23 mouse cellular contexts compared by ENCODE assay signal in genomic region chr4:59699014-59699792, GRCm38 (mm10).
"Had no signal": no experiment of that assay in that cellular context is flagged by ENCODE, and none has a peak within 500 bp of the region (broad histone marks: within the 10 kb centered on the region; RNA-seq: fewer than 3 reads in every experiment).

No protein-coding gene starts in this region.

- H3K27ac ChIP-seq: gastrocnemius, adult 2 months; heart, embryonic 10.5 days; hindbrain, embryonic 10.5 days; hindbrain, embryonic 12.5 days; intestine, embryonic 15.5 days; layer of hippocampus, adult 2 months; left cerebral cortex, adult 2 months; limb, embryonic 13.5 days; limb, embryonic 15.5 days; liver, embryonic 12.5 days; liver, embryonic 14.5 days had no signal

- H3K9ac ChIP-seq: heart, embryonic 12.5 days; hindbrain, embryonic 12.5 days; intestine, embryonic 15.5 days; limb, embryonic 13.5 days; limb, embryonic 15.5 days; liver, embryonic 12.5 days; liver, embryonic 14.5 days had no signal

- DNase-seq: gastrocnemius, adult 2 months; gastrocnemius, postnatal 10 days; gastrocnemius, postnatal 25 days; heart, postnatal 10 days; heart, postnatal 4 days; kidney, adult 18-20 months; kidney, adult 8-10 months; kidney, postnatal 10 days; kidney, postnatal 25 days; kidney, postnatal 4 days had no signal

- H3K4me2 ChIP-seq: heart, embryonic 12.5 days; hindbrain, embryonic 12.5 days; intestine, embryonic 15.5 days; limb, embryonic 13.5 days; limb, embryonic 15.5 days; liver, embryonic 12.5 days had no signal

- H3K27me3 ChIP-seq: heart, embryonic 12.5 days; hindbrain, embryonic 12.5 days; intestine, embryonic 15.5 days; limb, embryonic 13.5 days; limb, embryonic 15.5 days; liver, embryonic 12.5 days had no signal

- H3K9me3 ChIP-seq: heart, embryonic 10.5 days; heart, embryonic 12.5 days; hindbrain, embryonic 10.5 days; intestine, embryonic 15.5 days; limb, embryonic 13.5 days; limb, embryonic 15.5 days; liver, embryonic 12.5 days had no signal

- H3K36me3 ChIP-seq: heart, embryonic 12.5 days; hindbrain, embryonic 12.5 days; intestine, embryonic 15.5 days; limb, embryonic 13.5 days; limb, embryonic 15.5 days; liver, embryonic 12.5 days had no signal

- ATAC-seq: inflammation-experienced regulatory T-cells, adult 6 months; intestine, embryonic 15.5 days; intestine, postnatal 0 days; liver, embryonic 12.5 days had no signal

- H3K4me3 ChIP-seq: gastrocnemius, adult 2 months; heart, embryonic 10.5 days; heart, embryonic 12.5 days; hindbrain, embryonic 10.5 days; hindbrain, embryonic 12.5 days; intestine, embryonic 15.5 days; layer of hippocampus, adult 2 months; left cerebral cortex, adult 2 months; limb, embryonic 13.5 days; limb, embryonic 15.5 days; liver, embryonic 12.5 days had no signal
